Mouse (Mus musculus) leukemia stem cell, adult 10-12 weeks (primary cell): ENCODE measurements around the gene Ppp1r7. TPM values are rescaled to one million over a fixed set of nuclear protein-coding genes. Genes with fewer than 3 reads are reported as not detected.

Experiments used
- polyA plus RNA-seq: library from polyadenylated mRNA; stranded (reverse); fragments of >175 nt; gene quantifications from 2 replicates; pipeline ENCODE4 v1.2.3, GENCODE M21; 2012; ENCODE audit warnings: low replicate concordance

The Ppp1r7 gene
- 0.92 and 7.7 TPM in 2 replicates for polyA plus RNA-seq

GRCm38 (mm10) chr1:93342648-93343503, at the start of gene Ppp1r7, which contains the start of gene Pask:
Ppp1r7 (plus strand) TSS chr1:93342854.
Pask (minus strand) TSS chr1:93343482.

GRCm38 (mm10) chr1:93305581-93306337, 36.9 kb upstream of the Ppp1r7 start, which contains the start of gene Mterf4:
Mterf4 (minus strand) TSS chr1:93305915.

DNA sequence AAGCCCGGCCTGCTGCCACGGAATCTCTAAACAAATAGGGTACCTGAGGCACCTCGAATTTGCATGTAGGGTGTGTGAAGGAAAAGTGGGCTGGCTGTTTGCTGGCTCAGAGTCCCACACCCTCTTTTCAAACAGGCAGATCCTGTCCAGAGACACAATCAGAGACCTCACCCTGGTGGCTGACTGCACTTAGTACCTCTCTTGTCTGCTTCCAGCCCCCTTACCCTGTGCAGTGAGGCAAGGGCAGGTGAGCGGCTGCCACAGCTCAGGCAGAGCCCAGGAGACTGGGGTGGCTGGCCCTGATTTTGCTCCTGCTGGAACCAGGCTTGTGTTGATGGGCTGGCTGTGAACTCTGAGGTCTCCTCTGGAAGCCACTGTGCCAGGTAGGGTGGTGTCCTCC, 31.0 kb downstream of the Ppp1r7 start, which contains the start of gene Ano7:
TSS of gene Ano7 (plus strand) at position 266 of the 400 bp plus-strand sequence.

Other genes with a start within 250 kb of the Ppp1r7 start
- gene Kif1a, start 240.9 kb upstream of the Ppp1r7 start, polyA plus RNA-seq: 0.28 and 0.50 TPM in 2 replicates
- not detected in 2 replicates for gene Agxt, start 207.6 kb upstream of the Ppp1r7 start, polyA plus RNA-seq
- 0.07 TPM in 1 of 2 replicates, not detected in the other for gene 2310007B03Rik, start 181.9 kb upstream of the Ppp1r7 start, polyA plus RNA-seq
- not detected in 2 replicates for gene Crocc2, start 174.1 kb upstream of the Ppp1r7 start, polyA plus RNA-seq
- 0.12 and 0.56 TPM in 2 replicates for gene Sned1, start 107.0 kb upstream of the Ppp1r7 start, polyA plus RNA-seq
- 1.8 and 5.3 TPM in 2 replicates for gene Mterf4, start 36.9 kb upstream of the Ppp1r7 start, polyA plus RNA-seq
- 1.8 and 6.4 TPM in 2 replicates for gene Pask, start 628 bp downstream of the Ppp1r7 start, polyA plus RNA-seq
- not detected in 2 replicates for gene Ano7, start 31.1 kb downstream of the Ppp1r7 start, polyA plus RNA-seq
- gene Hdlbp, start 136.0 kb downstream of the Ppp1r7 start, polyA plus RNA-seq: 15.3 and 48.8 TPM in 2 replicates
- gene Farp2, start 169.2 kb downstream of the Ppp1r7 start, polyA plus RNA-seq: 0.42 and 1.0 TPM in 2 replicates